Mouse (Mus musculus) gastrocnemius, adult 18-20 months (tissue): Measurements from ENCODE around the gene Mapkapk2. TPM values are rescaled to one million over a fixed set of nuclear protein-coding genes. Genes with fewer than 3 reads are reported as not detected.

ENCODE experiments used
- DNase-seq: peaks from one replicate; pipeline ENCODE4 v3.0.0; 2021; ENCODE audit warnings: low spot score
- total RNA-seq, 2 experiments: library from RNA; stranded (reverse); gene quantifications; 2 replicates each; pipeline ENCODE4 v1.2.3; 2021

Gene Mapkapk2
- total RNA-seq, 2 experiments from 2014 or later: 217 to 250 TPM

GRCm38 (mm10) chr1:131083609-131084008, 14.0 kb downstream of the Mapkapk2 start:
- DNase-seq: no peak

- DNase-seq: no peak
Measured at GRCm38 (mm10) chr1:131083122-131083521, 14.5 kb downstream of the Mapkapk2 start.

- no peak for DNase-seq
Measured at GRCm38 (mm10) chr1:131080686-131081085, 16.9 kb downstream of the Mapkapk2 start.

- DNase-seq: no peak
Measured at GRCm38 (mm10) chr1:131079762-131080161, 17.9 kb downstream of the Mapkapk2 start.

GRCm38 (mm10) chr1:131078761-131079330, 18.8 kb downstream of the Mapkapk2 start:
- DNase-seq: no peak

- DNase-seq: peak; percentile 55
Measured at GRCm38 (mm10) chr1:131075098-131075791, 22.4 kb downstream of the Mapkapk2 start.

GRCm38 (mm10) chr1:131074524-131074938, 23.1 kb downstream of the Mapkapk2 start:
- no peak for DNase-seq

- DNase-seq: no peak
Measured at GRCm38 (mm10) chr1:131072376-131072990, 25.1 kb downstream of the Mapkapk2 start.

- peak; percentile 57 for DNase-seq
Measured at GRCm38 (mm10) chr1:131069010-131069409, 28.6 kb downstream of the Mapkapk2 start.

GRCm38 (mm10) chr1:131068011-131068727, 29.5 kb downstream of the Mapkapk2 start:
- no peak for DNase-seq

- DNase-seq: no peak
Measured at GRCm38 (mm10) chr1:131064202-131064601, 33.4 kb downstream of the Mapkapk2 start.

GRCm38 (mm10) chr1:131062821-131063220, 34.8 kb downstream of the Mapkapk2 start:
- peak; percentile 77 for DNase-seq

- no peak for DNase-seq
Measured at GRCm38 (mm10) chr1:131061740-131062254, 35.8 kb downstream of the Mapkapk2 start.

- peak; percentile 61 for DNase-seq
Measured at GRCm38 (mm10) chr1:131060290-131061253, 37.1 kb downstream of the Mapkapk2 start.

GRCm38 (mm10) chr1:131059841-131060240, 37.8 kb downstream of the Mapkapk2 start:
- no peak for DNase-seq

- DNase-seq: no peak
Measured at GRCm38 (mm10) chr1:131059411-131059810, 38.2 kb downstream of the Mapkapk2 start.

- no peak for DNase-seq
Measured at GRCm38 (mm10) chr1:131058431-131058830, 39.2 kb downstream of the Mapkapk2 start.

GRCm38 (mm10) chr1:131054251-131054650, 43.4 kb downstream of the Mapkapk2 start:
- DNase-seq: no peak

GRCm38 (mm10) chr1:131053656-131054055, 44.0 kb downstream of the Mapkapk2 start:
- no peak for DNase-seq

- DNase-seq: peak; percentile 61
Measured at GRCm38 (mm10) chr1:131053239-131053638, 44.4 kb downstream of the Mapkapk2 start.

GRCm38 (mm10) chr1:131051073-131051472, 46.6 kb downstream of the Mapkapk2 start:
- DNase-seq: no peak
